Mouse (Mus musculus) telencephalon, adult 2 months (tissue): Measurements from ENCODE around the gene Cr2.
A peak's percentile ranks its signal among the peaks of the same experiment; 100 is the strongest.
"Not testable (repeated sequence)": the region's sequence is repeated elsewhere in the genome, so short reads cannot be mapped to it uniquely, and the experiment has no call there.

Source experiments
- DNase-seq: peaks from one replicate; pipeline ENCODE4 v3.0.0-alpha.2; 2011; ENCODE audit warnings: low read depth, low spot score

Cr2 gene

GRCm38 (mm10) chr1:195175980-195176931, at the start of gene Cr2:
TSS of gene Cr2 (minus strand) at chr1:195176716.
- peak; percentile 12 for DNase-seq

DNA sequence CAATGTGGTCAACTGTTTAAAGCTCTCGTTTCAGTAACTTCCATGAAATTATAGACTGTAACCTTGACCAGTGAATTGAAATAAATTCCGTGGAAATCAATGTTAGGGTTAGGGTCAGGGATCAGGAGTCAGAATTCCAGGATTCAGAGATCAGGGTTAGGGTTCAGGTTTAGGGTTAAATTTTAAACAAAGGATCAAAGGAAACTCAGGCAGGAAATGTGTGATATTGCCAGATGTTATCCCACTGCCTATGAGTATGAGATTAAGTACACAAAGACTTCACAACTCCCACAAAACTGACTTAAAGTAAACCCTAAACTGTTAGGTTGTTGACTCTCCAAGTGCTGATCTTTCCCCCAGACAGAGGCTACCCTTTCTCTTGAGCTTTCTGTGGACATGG, 45.3 kb upstream of the Cr2 start:
- no peak for DNase-seq

- DNase-seq = not testable (repeated sequence)
Measured at GRCm38 (mm10) chr1:195212851-195213250, 36.3 kb upstream of the Cr2 start.

- DNase-seq = no peak
Measured at GRCm38 (mm10) chr1:195184746-195185145, 8.2 kb upstream of the Cr2 start.

DNA sequence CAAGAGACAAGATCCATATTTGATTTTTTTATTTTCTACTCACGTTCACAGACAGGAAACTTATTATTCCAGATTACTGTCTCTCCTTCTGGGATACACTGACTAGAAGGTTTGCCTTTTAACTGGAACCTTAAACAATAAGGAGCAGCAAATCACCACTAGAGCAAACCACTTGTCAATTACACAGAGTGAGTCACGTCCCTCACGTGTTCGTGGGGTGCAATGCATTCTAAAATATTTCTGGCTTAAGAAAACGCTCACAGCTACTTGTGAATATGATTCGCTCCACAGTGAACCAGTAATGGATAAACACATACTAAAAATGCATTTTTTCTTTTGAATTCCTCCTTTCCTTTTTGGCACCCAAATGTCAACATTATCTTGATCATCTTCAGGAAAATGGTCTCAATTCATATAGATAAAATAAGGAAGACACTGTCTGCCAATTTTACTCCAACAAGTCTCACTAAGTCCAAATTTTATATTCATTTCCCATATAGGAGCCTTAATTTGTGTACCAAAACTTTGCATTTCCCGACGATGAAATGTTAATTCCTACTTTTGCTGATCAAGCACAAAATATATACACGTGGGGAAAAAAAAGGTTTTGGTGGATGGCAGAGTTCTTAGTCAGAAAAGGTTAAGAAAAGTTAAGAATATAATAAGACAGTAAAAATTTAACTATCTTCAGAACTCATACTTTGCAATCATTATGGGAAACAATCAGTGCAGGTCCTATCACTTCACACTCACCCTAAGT, 11.3 kb downstream of the Cr2 start:
- DNase-seq = no peak

DNA sequence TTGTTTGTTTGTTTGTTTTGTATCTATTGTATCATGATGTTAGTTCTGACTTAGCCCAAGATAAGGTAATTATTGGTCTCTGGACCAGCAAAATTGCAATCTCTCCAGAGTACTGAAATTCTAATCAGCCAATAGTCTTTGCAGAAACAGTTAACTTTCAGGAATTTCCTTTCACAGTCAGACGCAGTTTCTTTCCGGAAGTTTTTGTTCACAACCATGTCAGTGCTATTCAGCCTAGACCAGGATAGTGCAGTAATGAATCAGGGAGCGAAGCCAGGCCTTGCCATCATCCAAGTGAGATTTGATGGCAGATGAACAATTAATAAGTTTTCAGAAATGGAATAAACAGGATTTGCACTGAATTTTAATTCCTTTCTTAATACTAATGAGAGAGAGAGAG, 44.4 kb downstream of the Cr2 start:
- DNase-seq = no peak

- no peak for DNase-seq
Measured at GRCm38 (mm10) chr1:195131675-195132015, 44.9 kb downstream of the Cr2 start.

GRCm38 (mm10) chr1:195130953-195131674, 45.4 kb downstream of the Cr2 start, which contains the start of gene Cr1l:
TSS of gene Cr1l (minus strand) at chr1:195131586.
- DNase-seq = peak; percentile 86

DNA sequence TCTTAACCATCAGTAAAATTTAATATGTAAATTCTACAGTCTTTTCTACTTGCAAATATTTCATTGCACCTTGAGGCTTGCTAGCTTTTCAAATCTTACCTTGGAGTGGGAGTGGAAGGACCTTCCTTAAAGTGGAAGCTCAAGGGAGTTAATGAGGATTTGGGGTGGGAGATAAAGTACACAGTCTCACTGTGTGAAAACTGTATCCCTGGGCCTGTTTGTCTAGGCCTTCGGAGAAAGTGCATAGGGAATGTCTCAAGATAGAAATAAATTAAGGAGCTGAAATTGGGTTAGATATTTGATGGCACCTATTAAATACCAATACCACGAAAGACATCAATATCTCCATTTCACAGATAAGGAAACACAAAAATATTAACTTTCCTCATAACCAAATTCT, 46.0 kb downstream of the Cr2 start:
- no peak for DNase-seq

- DNase-seq = no peak
Measured at GRCm38 (mm10) chr1:195129867-195130266, 46.6 kb downstream of the Cr2 start.

- DNase-seq = no peak
Measured at GRCm38 (mm10) chr1:195114414-195114813, 62.1 kb downstream of the Cr2 start.

DNA sequence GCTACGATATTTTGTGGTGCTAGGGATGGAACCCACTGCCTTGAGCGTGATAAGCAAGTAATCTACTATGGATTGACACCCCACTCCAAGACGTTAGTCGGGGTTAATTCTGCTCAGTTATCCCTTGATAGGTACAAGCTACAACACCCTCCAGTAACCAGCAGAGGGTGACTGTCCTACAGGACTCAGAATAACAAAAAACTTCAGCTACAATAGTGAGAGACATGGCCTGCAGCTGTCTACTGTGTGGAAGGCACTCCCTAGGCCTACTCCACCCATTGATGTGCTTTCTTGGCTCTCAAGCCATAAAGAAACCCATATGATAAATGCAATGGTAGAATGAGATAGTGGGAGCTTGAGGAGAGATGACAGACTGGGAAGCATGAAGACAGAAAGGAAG, 62.9 kb downstream of the Cr2 start:
- no peak for DNase-seq

DNA sequence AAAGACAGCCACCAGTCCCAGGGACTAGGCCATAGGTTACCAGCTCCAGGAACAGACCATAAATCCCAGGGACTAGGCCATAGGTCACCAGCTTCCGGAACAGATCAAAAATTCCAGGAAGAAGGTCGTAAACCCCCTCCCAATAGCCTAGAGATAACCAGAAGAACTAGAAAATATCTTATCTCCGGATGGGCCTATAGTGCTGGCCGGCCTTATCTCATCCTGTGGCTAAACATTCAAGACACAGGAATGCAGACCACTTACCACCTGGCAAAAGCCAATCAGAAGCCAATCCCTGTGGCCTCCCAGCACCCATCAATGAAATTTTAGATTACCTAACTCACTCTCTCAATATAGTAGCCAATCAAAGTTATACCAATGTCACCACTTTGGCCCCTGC, 75.8 kb downstream of the Cr2 start:
- no peak for DNase-seq

DNA sequence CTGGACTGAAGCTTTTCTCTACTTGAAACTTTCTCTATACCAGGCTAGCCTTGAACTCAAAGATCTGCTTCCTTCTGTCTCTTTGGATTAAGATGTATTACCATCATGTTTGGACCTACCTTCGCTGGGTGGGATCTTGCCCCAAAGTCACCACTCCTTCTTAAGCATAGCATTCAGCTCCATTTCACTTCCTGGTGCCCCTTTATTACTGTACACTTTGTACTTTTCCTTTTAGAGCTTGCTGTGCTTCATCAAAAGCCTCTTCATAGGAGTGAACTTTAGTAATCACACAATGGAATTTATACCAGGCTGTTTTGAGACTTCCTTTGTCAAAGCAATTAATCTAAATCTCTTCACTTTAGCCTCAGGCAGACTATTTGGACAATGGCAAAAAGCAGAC, 78.5 kb downstream of the Cr2 start:
- DNase-seq = no peak

DNA sequence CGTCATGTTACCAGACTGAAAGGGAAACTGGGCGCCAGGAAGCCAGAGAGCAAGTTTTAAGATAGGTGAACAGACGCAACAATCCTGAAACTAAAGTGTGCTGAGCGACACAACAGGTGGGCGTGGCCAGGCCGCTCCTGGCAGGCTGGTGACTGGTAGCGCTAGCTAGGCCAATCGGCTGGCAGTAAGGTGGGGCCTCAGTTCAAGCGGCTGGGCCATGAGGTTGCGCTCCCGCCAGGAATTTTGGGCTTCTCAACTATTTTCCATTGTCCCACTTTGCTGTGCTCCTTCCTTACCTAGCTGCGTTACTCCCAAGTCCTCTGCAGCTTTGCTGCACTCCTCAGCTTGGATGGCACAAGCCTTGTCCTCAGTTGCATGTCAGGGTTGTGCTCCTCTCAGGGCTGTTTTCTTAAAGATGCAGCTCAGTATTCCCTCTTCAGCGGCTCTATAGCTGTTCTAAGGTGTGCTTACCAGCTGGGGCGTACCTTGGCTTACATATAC, 84.2 kb downstream of the Cr2 start, which contains the start of gene Cd46:
Gene Cd46, minus strand, starts transcription at position 30 of the 501 bp plus-strand sequence.
- DNase-seq = no peak

DNA sequence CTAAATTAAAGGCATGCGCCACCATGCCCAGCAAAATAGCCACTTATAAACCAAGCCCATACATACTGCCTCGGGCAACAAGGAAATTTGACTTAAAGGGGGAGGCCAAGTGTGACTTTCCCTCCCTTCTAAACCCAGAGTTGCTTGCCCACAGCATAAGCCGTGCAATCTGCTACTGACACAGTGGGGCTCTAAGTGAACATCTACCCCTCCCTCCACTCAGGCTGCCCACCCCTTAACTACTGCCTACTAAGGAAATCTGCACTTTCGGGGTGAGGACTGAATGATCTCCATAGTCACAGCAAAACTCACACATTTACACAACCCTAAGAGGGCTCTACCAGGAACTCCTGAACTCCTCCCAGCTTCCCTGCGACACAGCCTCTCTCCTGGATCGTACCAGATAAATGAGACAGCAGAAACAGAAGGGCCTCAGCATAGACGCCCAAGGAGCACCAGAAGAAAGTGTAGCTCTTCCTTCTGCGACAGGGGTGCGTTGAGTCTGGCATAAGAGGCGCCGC, 84.8 kb downstream of the Cr2 start:
- no peak for DNase-seq
